Mouse (Mus musculus): ENCODE measurements around the gene Ankzf1.

DNA sequence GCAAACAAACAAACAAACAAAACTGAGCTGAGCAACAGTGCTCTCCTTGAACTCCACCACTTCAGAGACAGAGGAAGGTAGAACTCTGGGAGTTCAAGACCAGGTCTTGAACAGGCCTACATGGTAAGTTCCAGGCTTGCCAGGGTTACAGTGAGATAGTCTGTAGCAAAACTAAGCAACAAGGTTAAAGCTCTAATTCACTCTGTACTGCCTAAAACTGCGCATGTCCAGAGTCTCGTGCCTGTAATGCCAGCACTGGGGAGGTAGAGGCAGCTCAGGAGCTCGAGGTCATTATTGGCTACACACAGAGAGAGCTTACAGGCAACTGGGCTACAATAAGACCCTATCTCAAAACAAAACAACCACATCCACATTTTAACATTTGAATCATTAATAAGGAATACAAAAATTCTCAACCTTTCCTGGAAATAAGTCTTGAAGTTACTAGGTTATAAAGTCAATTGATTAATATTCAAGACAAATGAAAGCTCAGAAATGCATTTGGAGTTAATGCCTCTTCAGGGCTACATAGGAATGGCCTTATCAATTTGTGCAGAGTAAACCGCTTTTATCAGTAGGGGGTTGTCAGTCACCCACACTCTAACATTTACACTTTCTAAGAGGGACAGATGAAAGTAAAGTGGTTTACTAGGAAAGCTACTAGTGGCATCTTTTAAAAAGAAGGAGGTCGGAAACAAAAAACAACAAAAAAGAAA, 32.3 kb upstream of the Ankzf1 start:
- TF ChIP-seq CTCF (IDR thresholded peaks at IDR 0.05; ENCODE audit: borderline replicate concordance, insufficient read depth, low read depth, low read length) = no peak
- TF ChIP-seq POLR2A (IDR thresholded peaks at IDR 0.05; ENCODE audit: borderline replicate concordance, insufficient read depth, low read length) = no peak

Data from cerebellum, adult 2 months (tissue).